Mouse (Mus musculus): ENCODE results near the gene Shtn1. TPM values are rescaled to one million over a fixed set of nuclear protein-coding genes. Genes with fewer than 3 reads are reported as not detected.
A peak's percentile ranks its signal among the peaks of the same experiment; 100 is the strongest.

Shtn1 gene
- total RNA-seq, 4 experiments from 2014 or later: 0.56 to 0.94 (median 0.65) TPM

DNA sequence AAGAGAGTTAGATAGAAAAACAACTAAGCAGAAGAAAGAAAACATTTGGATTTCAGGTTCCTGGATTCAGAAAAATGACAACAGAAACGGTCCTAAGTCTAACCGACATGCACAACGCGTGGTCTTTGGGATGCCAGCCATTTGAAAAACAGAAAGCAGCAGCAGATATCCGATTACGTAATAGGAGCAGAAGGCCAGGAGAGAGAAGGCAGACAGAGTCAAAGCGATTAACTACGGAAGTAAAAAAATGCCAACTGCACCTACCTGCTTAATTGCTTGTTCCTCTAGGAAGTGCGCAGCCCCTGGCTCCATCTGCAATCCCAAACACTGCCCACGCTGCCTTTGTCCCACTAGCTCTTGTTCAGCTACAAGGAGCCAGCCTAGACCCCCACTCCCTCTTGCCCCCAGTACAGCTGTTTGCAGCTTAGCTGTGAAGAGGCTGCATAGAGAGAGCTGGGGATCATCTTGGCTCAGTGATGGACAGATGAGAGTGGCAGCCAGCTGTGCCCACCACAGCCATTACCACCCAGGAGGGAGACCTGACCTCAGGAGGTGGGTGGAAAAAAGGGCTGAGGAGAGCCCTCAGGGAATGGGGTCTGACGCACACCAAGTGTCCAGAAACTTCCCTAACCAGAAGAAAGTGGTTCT is 100.6 kb downstream of the Shtn1 start:
- no peak for DNase-seq (ENCODE audit: low spot score in 2 of 2)

- no peak for DNase-seq (ENCODE audit: low spot score in 2 of 2)
Observed at GRCm38 (mm10) chr19:58974126-58974525, 101.8 kb downstream of the Shtn1 start.

- no peak for DNase-seq (ENCODE audit: low spot score in 2 of 2)
Observed at GRCm38 (mm10) chr19:58970826-58971225, 105.1 kb downstream of the Shtn1 start.

GRCm38 (mm10) chr19:58968731-58969506 is 107.0 kb downstream of the Shtn1 start:
- DNase-seq (ENCODE audit: low spot score in 2 of 2): no peak

GRCm38 (mm10) chr19:58963011-58963410 is 112.9 kb downstream of the Shtn1 start:
- DNase-seq (ENCODE audit: low spot score in 2 of 2): no peak

DNA sequence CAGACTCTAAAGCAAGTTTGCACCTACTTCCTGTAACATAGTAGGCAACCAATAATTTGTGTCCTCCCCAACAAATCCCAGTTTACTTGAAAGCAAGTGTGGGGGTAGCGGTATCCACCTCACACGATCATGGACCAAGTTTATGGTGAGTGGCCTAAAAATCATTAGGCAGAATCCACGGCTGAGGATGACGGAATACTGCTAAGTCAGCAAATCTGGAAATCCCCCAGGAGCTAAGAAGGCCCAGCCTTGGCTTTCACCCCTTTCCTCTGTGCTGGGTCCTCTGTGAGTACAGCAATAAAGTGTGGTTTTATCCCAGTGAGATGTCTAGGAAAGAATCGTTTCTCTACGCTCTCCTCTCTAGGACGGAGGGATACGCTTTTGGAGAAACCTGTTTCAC is 121.1 kb downstream of the Shtn1 start:
- DNase-seq (ENCODE audit: low spot score in 2 of 2): no peak

DNA sequence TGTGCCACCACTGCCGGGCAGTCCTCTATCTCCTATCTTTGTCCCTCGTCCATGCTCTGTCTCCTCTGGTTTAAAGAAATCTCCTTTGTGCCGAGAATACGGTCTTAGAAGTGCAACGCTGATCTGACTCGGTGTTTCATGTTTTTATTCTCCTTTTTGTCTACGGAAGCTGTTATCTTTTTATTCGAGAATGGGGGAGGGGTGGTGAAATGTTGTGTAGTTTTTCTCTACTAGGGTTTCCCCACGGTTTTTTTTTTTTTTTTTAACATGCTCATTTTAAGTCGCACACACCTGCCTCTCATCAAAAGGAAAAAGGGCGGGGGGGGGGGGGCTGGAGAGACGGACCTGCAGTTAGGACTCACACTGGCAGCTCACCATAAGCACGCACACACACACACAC is 123.7 kb downstream of the Shtn1 start:
- DNase-seq (ENCODE audit: low spot score in 2 of 2): no peak

DNA sequence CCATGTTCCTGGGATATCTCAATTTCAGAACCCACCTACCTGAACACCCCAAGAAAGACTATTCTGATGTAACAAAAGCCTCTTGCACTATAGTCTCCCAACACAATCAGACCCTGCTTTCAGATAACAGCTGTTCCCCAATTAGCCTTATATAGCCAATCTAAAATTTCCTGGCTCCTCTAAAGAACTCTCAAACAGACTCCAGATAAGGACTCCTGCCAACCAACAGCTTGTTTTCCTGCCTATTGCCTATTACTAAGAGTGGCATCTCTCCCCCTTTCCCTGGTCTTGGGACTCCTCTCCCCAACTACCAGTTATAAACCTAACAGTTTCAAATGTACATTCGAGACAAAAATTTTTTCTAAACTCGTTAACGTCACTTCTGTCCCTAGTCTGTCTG is 124.4 kb downstream of the Shtn1 start:
- DNase-seq (ENCODE audit: low spot score in 2 of 2): no peak

DNA sequence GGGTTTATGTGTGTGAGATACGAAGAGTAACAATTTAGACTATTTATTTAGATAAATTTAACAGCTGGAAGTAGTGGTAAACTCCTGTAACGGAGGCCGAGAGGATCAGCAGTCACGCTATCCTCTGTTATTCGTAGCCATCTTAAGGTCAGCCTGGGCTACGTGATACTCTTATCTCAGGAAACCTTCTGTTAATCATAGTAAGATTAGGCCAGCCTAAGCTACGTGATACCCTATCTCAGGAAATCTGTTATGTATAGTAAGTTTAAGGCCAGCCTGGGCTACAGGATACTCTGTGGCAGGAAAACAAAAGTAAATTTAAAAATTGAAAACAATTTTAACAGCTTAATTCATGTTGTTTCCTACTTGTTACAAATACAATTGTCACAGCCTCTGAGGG is 129.9 kb downstream of the Shtn1 start:
- DNase-seq (ENCODE audit: low spot score in 2 of 2): no peak

GRCm38 (mm10) chr19:58942841-58943828 is 132.8 kb downstream of the Shtn1 start, which contains the start of the genes Eno4 and Hspa12a:
Gene Eno4, plus strand, starts transcription at chr19:58943425.
Gene Hspa12a, minus strand, starts transcription at chr19:58943654.
- peak; percentile 93 for DNase-seq (ENCODE audit: low spot score in 2 of 2)

DNA sequence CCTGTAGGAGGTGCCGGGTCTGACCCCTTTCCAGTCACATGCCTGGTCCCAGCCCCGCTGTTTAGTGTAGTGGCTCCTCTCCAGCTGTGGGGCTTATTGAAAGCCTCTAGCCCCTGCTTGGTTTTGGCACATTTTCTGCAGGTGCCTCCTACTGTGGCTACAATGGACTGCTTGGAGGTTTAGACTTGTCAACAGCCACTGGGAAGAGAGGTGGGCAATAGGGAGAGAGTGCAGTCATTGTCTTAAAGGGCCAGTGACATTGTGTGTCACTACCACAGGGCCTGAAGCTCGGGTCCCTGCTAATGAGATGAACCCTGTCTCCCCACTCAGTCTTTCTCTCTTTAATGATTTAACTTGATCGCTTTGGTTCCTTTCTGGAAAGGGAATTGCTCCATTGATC is 142.8 kb downstream of the Shtn1 start:
- no peak for DNase-seq (ENCODE audit: low spot score in 2 of 2)

DNA sequence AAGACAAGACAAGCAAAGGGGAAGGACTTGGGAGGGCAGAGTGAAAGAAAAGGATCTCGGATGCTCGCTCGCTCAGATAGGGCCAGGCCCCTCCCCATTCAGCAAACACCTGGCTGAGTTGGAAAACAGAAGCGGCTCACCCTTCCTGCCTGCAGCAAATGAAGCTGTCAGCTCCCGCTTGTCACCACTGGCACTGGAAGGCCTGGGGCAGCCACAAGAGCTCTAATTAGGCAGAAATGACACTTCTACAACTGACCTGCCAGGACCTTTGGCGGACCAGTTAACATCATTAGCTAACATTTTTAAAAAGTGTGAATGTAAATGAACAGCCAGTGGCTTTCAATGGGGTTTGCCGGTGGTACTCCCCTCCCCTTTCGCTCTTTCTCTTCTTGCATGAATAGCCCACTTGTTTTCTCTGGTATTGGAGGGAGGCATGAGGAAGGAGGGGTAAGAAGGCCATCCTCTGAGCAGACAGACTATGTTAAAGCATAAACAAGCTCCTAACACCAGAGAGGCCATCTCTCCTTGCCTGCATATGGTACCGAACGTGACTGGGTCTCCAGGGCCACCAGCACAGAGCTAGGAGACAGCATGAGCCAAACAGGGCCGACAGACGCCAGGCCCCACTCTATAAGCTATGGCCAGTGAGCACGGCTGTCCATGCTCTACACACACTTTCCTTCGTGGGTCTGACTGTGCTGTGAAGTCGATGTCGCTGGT is 144.7 kb downstream of the Shtn1 start:
- no peak for DNase-seq (ENCODE audit: low spot score in 2 of 2)

Other genes starting within 250 kb of the Shtn1 start
- gene Eno4, start 132.7 kb downstream of the Shtn1 start, total RNA-seq (2022): not detected
- gene Hspa12a, start 132.4 kb downstream of the Shtn1 start, total RNA-seq (2022): 1 to 10 TPM; 1.7 to 4.2 (median 3.6) TPM
- gene Vax1, start 94.0 kb upstream of the Shtn1 start, total RNA-seq (2022): not detected
- gene Kcnk18, start 143.1 kb upstream of the Shtn1 start, total RNA-seq (2022): not detected
- gene Slc18a2, start 184.8 kb upstream of the Shtn1 start, total RNA-seq (2022): under 1 TPM in 3 of 4 experiments, not detected in 1; 0.07 to 0.21 (median 0.18) TPM
- gene Rps12-ps3, start 246.2 kb upstream of the Shtn1 start, total RNA-seq (2022): 100 to 1,000 TPM; 216 to 382 (median 277) TPM

Measured in gastrocnemius, adult 8-10 months (tissue).